Comparison of ENCODE assay signal across 8 mouse cellular contexts in genomic region chr16:24282194-24282683, GRCm38 (mm10).
A peak's percentile ranks its signal among the peaks of the same experiment; 100 is the strongest.
DNase-seq lines count a peak whose midpoint lies in the region; ATAC-seq and TF ChIP-seq lines count a peak whose summit lies in the region.

No protein-coding gene starts in this region.

- WGBS in forebrain, embryonic 11.5 days = 26% methylated on average over 6 of the region's 6 CpGs
- 12% methylated on average over 6 of the region's 6 CpGs for WGBS in heart, embryonic 11.5 days (ENCODE audit: insufficient replicate concordance)
- WGBS in kidney, embryonic 14.5 days = 1% methylated on average over 6 of the region's 6 CpGs
- 22% methylated on average over 6 of the region's 6 CpGs for WGBS in limb, embryonic 10.5 days
- 29% methylated on average over 6 of the region's 6 CpGs for WGBS in midbrain, embryonic 15.5 days

- H3K4me1 ChIP-seq in forebrain, embryonic 11.5 days (replicated peaks; ENCODE audit: control insufficient read depth, insufficient read depth, low read length) = no peaks in the 10 kb centered on the region; the same call in 1 of the 2 replicates
- no peaks in the 10 kb centered on the region for H3K4me1 ChIP-seq in heart, embryonic 11.5 days (ENCODE audit: control insufficient read depth, insufficient read depth, low read length)
- H3K4me1 ChIP-seq in kidney, embryonic 14.5 days (ENCODE audit: control insufficient read depth, insufficient read depth, low read length) = peaks cover 18% of the 10 kb centered on the region
- peaks cover 11% of the 10 kb centered on the region for H3K4me1 ChIP-seq in limb, embryonic 10.5 days
- no peaks in the 10 kb centered on the region for H3K4me1 ChIP-seq in midbrain, embryonic 15.5 days
- H3K4me1 ChIP-seq in testis, adult 2 months (ENCODE audit: control insufficient read depth, insufficient read depth, low read length) = no peaks in the 10 kb centered on the region

- no peaks in the 10 kb centered on the region for H3K9me3 ChIP-seq in forebrain, embryonic 11.5 days (ENCODE audit: control insufficient read depth, low read length)
- no peaks in the 10 kb centered on the region for H3K9me3 ChIP-seq in heart, embryonic 11.5 days (replicated peaks; ENCODE audit: control insufficient read depth, low read length)
- no peaks in the 10 kb centered on the region for H3K9me3 ChIP-seq in kidney, embryonic 14.5 days (ENCODE audit: control insufficient read depth, low read length)
- no peaks in the 10 kb centered on the region for H3K9me3 ChIP-seq in limb, embryonic 10.5 days (replicated peaks)
- no peaks in the 10 kb centered on the region for H3K9me3 ChIP-seq in midbrain, embryonic 15.5 days

- H3K9ac ChIP-seq in forebrain, embryonic 11.5 days (ENCODE audit: low read length) = no peak overlapping the region; the same call in 1 of the 2 replicates
- H3K9ac ChIP-seq in heart, embryonic 11.5 days (ENCODE audit: low read depth, low read length) = no peak overlapping the region
- no peak overlapping the region for H3K9ac ChIP-seq in kidney, embryonic 14.5 days (ENCODE audit: low read depth, low read length)
- H3K9ac ChIP-seq in midbrain, embryonic 15.5 days = no peak overlapping the region

- no peak overlapping the region for H3K27ac ChIP-seq in forebrain, embryonic 11.5 days (ENCODE audit: low read depth, low read length)
- no peak overlapping the region for H3K27ac ChIP-seq in heart, embryonic 11.5 days (ENCODE audit: low read depth, low read length)
- peak overlapping the region; percentile 19; the same call in 1 of the 2 replicates for H3K27ac ChIP-seq in kidney, embryonic 14.5 days (ENCODE audit: low read depth, low read length)
- peak overlapping the region; percentile 74 for H3K27ac ChIP-seq in limb, embryonic 10.5 days
- no peak overlapping the region for H3K27ac ChIP-seq in midbrain, embryonic 15.5 days
- no peak overlapping the region for H3K27ac ChIP-seq in testis, adult 2 months (ENCODE audit: control insufficient read depth, insufficient read depth, low read depth, low read length)

- peak; percentile 76 for ATAC-seq in forebrain, embryonic 11.5 days (replicated peaks; ENCODE audit: low FRiP score)
- ATAC-seq in heart, embryonic 11.5 days (replicated peaks; ENCODE audit: insufficient number of reproducible peaks, low FRiP score, low TSS enrichment) = peak; percentile 69
- ATAC-seq in kidney, embryonic 14.5 days (ENCODE audit: low FRiP score, low TSS enrichment) = peak; percentile 95
- peak; percentile 93 for ATAC-seq in midbrain, embryonic 15.5 days (replicated peaks)

- TF ChIP-seq POLR2A in testis, adult 2 months (IDR thresholded peaks at IDR 0.05; ENCODE audit: control insufficient read depth, low read depth, low read length) = no peak

- H3K27me3 ChIP-seq in forebrain, embryonic 11.5 days (ENCODE audit: control insufficient read depth, insufficient read depth, low read length) = no peaks in the 10 kb centered on the region
- no peaks in the 10 kb centered on the region for H3K27me3 ChIP-seq in heart, embryonic 11.5 days (ENCODE audit: control insufficient read depth, insufficient read depth, low read length)
- no peaks in the 10 kb centered on the region for H3K27me3 ChIP-seq in kidney, embryonic 14.5 days (ENCODE audit: control insufficient read depth, insufficient read depth, low read length)
- H3K27me3 ChIP-seq in limb, embryonic 10.5 days (ENCODE audit: low read depth, poor library complexity, severe bottlenecking) = no peaks in the 10 kb centered on the region
- H3K27me3 ChIP-seq in midbrain, embryonic 15.5 days (replicated peaks) = no peaks in the 10 kb centered on the region
- no peaks in the 10 kb centered on the region for H3K27me3 ChIP-seq in testis, adult 2 months (ENCODE audit: control insufficient read depth, insufficient read depth, low read length)

- H3K4me2 ChIP-seq in forebrain, embryonic 11.5 days (ENCODE audit: low read depth, low read length, severe bottlenecking) = no peak overlapping the region
- no peak overlapping the region for H3K4me2 ChIP-seq in heart, embryonic 11.5 days
- H3K4me2 ChIP-seq in kidney, embryonic 14.5 days (replicated peaks; ENCODE audit: low read depth, low read length) = no peak overlapping the region
- no peak overlapping the region for H3K4me2 ChIP-seq in midbrain, embryonic 15.5 days

- H3K36me3 ChIP-seq in forebrain, embryonic 11.5 days (ENCODE audit: control insufficient read depth, insufficient read depth, low read length) = no peaks in the 10 kb centered on the region
- H3K36me3 ChIP-seq in heart, embryonic 11.5 days (ENCODE audit: control insufficient read depth, insufficient read depth, low read length) = no peaks in the 10 kb centered on the region
- no peaks in the 10 kb centered on the region for H3K36me3 ChIP-seq in kidney, embryonic 14.5 days (ENCODE audit: control insufficient read depth, insufficient read depth, low read length)
- no peaks in the 10 kb centered on the region for H3K36me3 ChIP-seq in limb, embryonic 10.5 days
- no peaks in the 10 kb centered on the region for H3K36me3 ChIP-seq in midbrain, embryonic 15.5 days (replicated peaks)
- no peaks in the 10 kb centered on the region for H3K36me3 ChIP-seq in testis, adult 2 months (ENCODE audit: control insufficient read depth, insufficient read depth, low read length)

- DNase-seq in cerebellum, adult 11-12 months = peak; percentile 66
- DNase-seq in forebrain, embryonic 11.5 days (ENCODE audit: low spot score) = peak; percentile 52
- peak; percentile 54 for DNase-seq in limb, embryonic 10.5 days (ENCODE audit: low spot score)
- DNase-seq in c-Kit-positive CD71-positive TER-119-positive erythroid progenitor cells, embryonic 14.5 days (ENCODE audit: low spot score) = no peak

- no peak overlapping the region for H3K4me3 ChIP-seq in forebrain, embryonic 11.5 days (ENCODE audit: low read depth, low read length)
- H3K4me3 ChIP-seq in heart, embryonic 11.5 days (ENCODE audit: low read depth, low read length) = no peak overlapping the region
- no peak overlapping the region for H3K4me3 ChIP-seq in kidney, embryonic 14.5 days (ENCODE audit: low read length)
- H3K4me3 ChIP-seq in limb, embryonic 10.5 days = no peak overlapping the region
- no peak overlapping the region for H3K4me3 ChIP-seq in midbrain, embryonic 15.5 days
- H3K4me3 ChIP-seq in testis, adult 2 months (ENCODE audit: control insufficient read depth, low read depth, low read length) = no peak overlapping the region

- TF ChIP-seq CTCF in testis, adult 2 months (IDR thresholded peaks at IDR 0.05; ENCODE audit: control insufficient read depth, insufficient read depth, insufficient replicate concordance, low read depth, low read length) = peak; percentile 20; the same call in 1 of the 2 replicates

Comparison
In these comparisons a context has a peak if more than half of its experiments do, and no peak if none do; other contexts are left out.
1. H3K27ac ChIP-seq: peak in kidney, embryonic 14.5 days (single experiment) and limb, embryonic 10.5 days (single experiment); none in forebrain, embryonic 11.5 days (single experiment), heart, embryonic 11.5 days (single experiment), midbrain, embryonic 15.5 days (single experiment) and testis, adult 2 months (single experiment).
2. Peak in every context shown above with its lines, with median percentiles within 50 percentile points of each other: ATAC-seq.